Mouse (Mus musculus): Measurements from ENCODE around the gene E2f8. TPM values are rescaled to one million over a fixed set of nuclear protein-coding genes. Genes with fewer than 3 reads are reported as not detected.

The E2f8 gene
- polyA plus RNA-seq, 1 experiment from 2014 or later, result 34.5 TPM

GRCm38 (mm10) chr7:48829177-48829910 lies 52.1 kb downstream of the E2f8 start:
- Histone ChIP-seq H3K27ac (no peak overlapping the region), H3K27me3 (replicated peaks) (no peaks in the 10 kb centered on the region), H3K4me2 (no peak overlapping the region), H3K9me3 (replicated peaks) (no peaks in the 10 kb centered on the region), H3K9ac (no peak overlapping the region), H3K36me3 (peaks cover 36% of the 10 kb centered on the region), H3K4me1 (peaks cover 16% of the 10 kb centered on the region), H3K4me3 (no peak overlapping the region)
- ATAC-seq, result no peak
- 53% methylated on average over 5 of the region's 5 CpGs for WGBS (ENCODE audit: insufficient replicate concordance)

GRCm38 (mm10) chr7:48825170-48825569 lies 56.2 kb downstream of the E2f8 start:
- ATAC-seq, result no peak
- Histone ChIP-seq H3K4me2 (no peak overlapping the region), H3K9me3 (replicated peaks) (no peaks in the 10 kb centered on the region), H3K27me3 (replicated peaks) (no peaks in the 10 kb centered on the region), H3K9ac (no peak overlapping the region), H3K4me1 (peaks cover 8% of the 10 kb centered on the region), H3K4me3 (no peak overlapping the region), H3K27ac (no peak overlapping the region), H3K36me3 (peaks cover 76% of the 10 kb centered on the region)
- WGBS (ENCODE audit: insufficient replicate concordance), result 76% methylated on average over 6 of the region's 6 CpGs

GRCm38 (mm10) chr7:48824671-48825070 lies 56.7 kb downstream of the E2f8 start:
- H3K36me3 ChIP-seq, result peaks cover 81% of the 10 kb centered on the region
- WGBS (ENCODE audit: insufficient replicate concordance), result 74% methylated on average over 1 of the region's 1 CpGs
- H3K9ac ChIP-seq, result no peak overlapping the region
- no peaks in the 10 kb centered on the region for H3K27me3 ChIP-seq (replicated peaks)
- no peaks in the 10 kb centered on the region for H3K9me3 ChIP-seq (replicated peaks)
- no peak for ATAC-seq
- H3K4me3 ChIP-seq, result no peak overlapping the region
- no peak overlapping the region for H3K4me2 ChIP-seq
- H3K27ac ChIP-seq, result no peak overlapping the region
- peaks cover 8% of the 10 kb centered on the region for H3K4me1 ChIP-seq

GRCm38 (mm10) chr7:48823621-48824020 lies 57.8 kb downstream of the E2f8 start:
- no peak overlapping the region for H3K4me3 ChIP-seq
- no peak overlapping the region for H3K4me2 ChIP-seq
- no peaks in the 10 kb centered on the region for H3K4me1 ChIP-seq
- no peaks in the 10 kb centered on the region for H3K9me3 ChIP-seq (replicated peaks)
- H3K9ac ChIP-seq, result no peak overlapping the region
- H3K27ac ChIP-seq, result no peak overlapping the region
- H3K36me3 ChIP-seq, result peaks cover 92% of the 10 kb centered on the region
- WGBS (ENCODE audit: insufficient replicate concordance), result 77% methylated on average over 3 of the region's 3 CpGs
- no peak for ATAC-seq
- no peaks in the 10 kb centered on the region for H3K27me3 ChIP-seq (replicated peaks)

GRCm38 (mm10) chr7:48821654-48822053 lies 59.7 kb downstream of the E2f8 start:
- H3K36me3 ChIP-seq, result peaks cover 98% of the 10 kb centered on the region
- no peaks in the 10 kb centered on the region for H3K27me3 ChIP-seq (replicated peaks)
- ATAC-seq, result no peak
- no peak overlapping the region for H3K9ac ChIP-seq
- no peaks in the 10 kb centered on the region for H3K9me3 ChIP-seq (replicated peaks)
- no peak overlapping the region for H3K27ac ChIP-seq
- 90% methylated on average over 5 of the region's 5 CpGs for WGBS (ENCODE audit: insufficient replicate concordance)
- H3K4me3 ChIP-seq, result no peak overlapping the region
- no peaks in the 10 kb centered on the region for H3K4me1 ChIP-seq
- no peak overlapping the region for H3K4me2 ChIP-seq

Other genes with a start within 250 kb of the E2f8 start
- gene Mrgprb3, start 237.8 kb downstream of the E2f8 start, polyA plus RNA-seq (2016; fragmentation: Nextera tagmentation; extraction: Ambion mirVana), result not detected in 2 replicates
- 20.2 and 22.5 TPM in 2 replicates for gene Zdhhc13, start 92.6 kb downstream of the E2f8 start, polyA plus RNA-seq (2016; fragmentation: Nextera tagmentation; extraction: Ambion mirVana)
- 0.27 and 0.86 TPM in 2 replicates for gene Csrp3, start 33.6 kb downstream of the E2f8 start, polyA plus RNA-seq (2016; fragmentation: Nextera tagmentation; extraction: Ambion mirVana)
- 2.6 and 2.8 TPM in 2 replicates for gene Nav2, start 27.1 kb upstream of the E2f8 start, polyA plus RNA-seq (2016; fragmentation: Nextera tagmentation; extraction: Ambion mirVana)